Mouse (Mus musculus): ENCODE measurements around the gene Gm11172.

- TF ChIP-seq CTCF (IDR thresholded peaks at IDR 0.05; ENCODE audit: borderline replicate concordance, insufficient read depth, low read depth, low read length) (no peak), POLR2A (IDR thresholded peaks at IDR 0.05; ENCODE audit: borderline replicate concordance, insufficient read depth, low read length) (no peak)
Measured at GRCm38 (mm10) chr16:10783883-10784792, 28.6 kb upstream of the Gm11172 start.

All from cerebellum, adult 2 months (tissue).